ENCODE assay signal across 9 mouse cellular contexts in the genomic region with DNA sequence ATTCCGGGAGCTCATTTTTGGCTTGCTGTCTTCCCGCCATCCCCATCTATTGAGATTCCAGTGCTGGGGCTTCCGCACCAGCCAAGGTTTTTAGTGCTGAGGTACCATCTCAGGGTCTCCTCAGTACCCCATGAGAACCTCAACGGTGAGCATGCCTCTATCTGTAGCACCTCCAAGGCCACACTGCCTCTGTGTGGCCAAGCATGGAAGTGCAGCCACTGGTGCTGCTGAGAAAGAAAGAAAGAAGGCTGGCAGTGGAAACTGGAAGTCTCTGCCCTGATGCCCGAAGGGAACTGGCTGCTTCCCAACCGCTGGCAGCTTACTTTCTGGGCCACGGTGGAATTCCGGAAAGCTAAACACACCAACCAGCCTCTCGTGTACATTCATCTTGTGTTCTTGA.
DNase-seq lines count a peak whose midpoint lies in the region; ATAC-seq lines count a peak whose summit lies in the region.
"Had no signal": no experiment of that assay in that cellular context is flagged by ENCODE, and none has a peak within 500 bp of the region (broad histone marks: within the 10 kb centered on the region; RNA-seq: fewer than 3 reads in every experiment).

No protein-coding gene starts in this region.

- 0 out of 2 replicates have a peak, but pooled peaks cover 8% of the 10 kb centered on the region for H3K4me1 ChIP-seq in hindbrain, embryonic 14.5 days (replicated peaks; ENCODE audit: control insufficient read depth, insufficient read depth, low read length)

- peak; percentile 53; the same call in 1 of the 2 replicates for ATAC-seq in hindbrain, embryonic 14.5 days (ENCODE audit: low FRiP score)
- ATAC-seq in erythroid progenitor cell, adult 5-6 weeks (replicated peaks; ENCODE audit: low FRiP score, poor library complexity, severe bottlenecking) = no peak

- H3K4me3 ChIP-seq in hindbrain, embryonic 14.5 days (replicated peaks; ENCODE audit: low read length) = no peak overlapping the region

- H3K27me3 ChIP-seq in hindbrain, embryonic 14.5 days (ENCODE audit: control insufficient read depth, insufficient read depth, low read length) = no peaks in the 10 kb centered on the region

- H3K27ac ChIP-seq in hindbrain, embryonic 14.5 days = no peak overlapping the region
- H3K27ac ChIP-seq: macrophage had no signal

- WGBS in hindbrain, embryonic 14.5 days = 54% methylated on average over 9 of the region's 9 CpGs

- H3K9ac ChIP-seq in hindbrain, embryonic 14.5 days = no peak overlapping the region

- no peak overlapping the region for H3K4me2 ChIP-seq in hindbrain, embryonic 14.5 days (replicated peaks)

- H3K9me3 ChIP-seq in hindbrain, embryonic 14.5 days (ENCODE audit: control insufficient read depth, low read length) = no peaks in the 10 kb centered on the region

- no peaks in the 10 kb centered on the region for H3K36me3 ChIP-seq in hindbrain, embryonic 14.5 days (replicated peaks; ENCODE audit: control insufficient read depth, insufficient read depth)

- DNase-seq in adrenal gland, adult 18-20 months (ENCODE audit: low spot score in 2 of 2) = peak; percentile 58 to 67
- DNase-seq in cerebellum, adult 9-10 months = peak; percentile 83
- peak; percentile 56 to 91 for DNase-seq in frontal cortex, adult 2 months (ENCODE audit: extremely low spot score in 1 of 2, low spot score in 1 of 2)
- peak; percentile 80 for DNase-seq in hindbrain, embryonic 14.5 days (ENCODE audit: low spot score)
- DNase-seq in layer of hippocampus, postnatal 25 days (ENCODE audit: extremely low spot score in 1 of 2, low spot score in 1 of 2) = peak; percentile 71 to 84
- peak; percentile 67 to 73 for DNase-seq in lung, postnatal 4 days
- DNase-seq in right cerebral cortex, postnatal 36 days (ENCODE audit: low spot score in 2 of 2) = peak; percentile 62 to 67
